Mouse (Mus musculus): ENCODE data around the gene Dennd4a.

DNA sequence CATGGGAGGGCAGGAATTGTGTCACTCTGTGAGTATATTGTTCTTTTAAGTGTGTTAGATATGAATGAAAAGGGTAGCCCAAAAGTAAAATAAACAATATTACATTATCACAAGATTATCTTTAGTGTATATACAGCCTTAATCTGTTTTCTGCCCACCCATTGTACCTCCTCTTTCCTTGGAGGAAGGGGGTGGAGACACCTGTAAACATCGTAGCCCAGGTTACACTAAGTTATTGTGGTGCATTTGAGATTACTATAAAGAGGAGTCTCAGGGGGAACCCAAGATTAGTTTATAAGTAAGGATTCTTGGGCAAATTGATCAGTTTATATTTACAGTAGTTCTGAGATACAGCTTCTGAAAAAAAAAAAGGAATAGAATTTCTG is 1.3 kb downstream of the Dennd4a start:
- TF ChIP-seq POLR2A (IDR thresholded peaks at IDR 0.05; ENCODE audit: borderline replicate concordance, control insufficient read depth, low read depth, low read length) (no peak), CTCF (IDR thresholded peaks at IDR 0.05; ENCODE audit: control insufficient read depth, insufficient read depth, low read length) (no peak)

Data from bone marrow, adult 2 months (tissue).